Mouse (Mus musculus) myocyte (in vitro differentiated cells): ENCODE results near the gene Eid2b.

Experiments
- CEBPB ChIP-seq: IDR thresholded peaks from 2 replicates; pipeline ENCODE4 v1.6.1; 2011; ENCODE audit warnings: mild to moderate bottlenecking, moderate library complexity; ENCODE audit not compliant: poor library complexity, insufficient read depth, severe bottlenecking
- MAX ChIP-seq: IDR thresholded peaks from one replicate; pipeline ENCODE4 v1.6.1; 2011; ENCODE audit warnings: low read depth, mild to moderate bottlenecking, control low read depth
- MYOG ChIP-seq, 3 experiments: IDR thresholded peaks; one replicate each; pipeline ENCODE4 v1.6.1; 2011; ENCODE audit warnings: control low read depth in 2 of 3, low read depth in 2 of 3, mild to moderate bottlenecking in 2 of 3; ENCODE audit not compliant: insufficient read length in 2 of 3, control insufficient read depth in 1 of 3, insufficient read depth in 1 of 3
- POLR2A ChIP-seq: IDR thresholded peaks from one replicate; pipeline ENCODE4 v1.6.1; 2011; ENCODE audit warnings: low read depth, mild to moderate bottlenecking, control low read depth, moderate library complexity; ENCODE audit not compliant: insufficient read length
- TCF12 ChIP-seq: IDR thresholded peaks from one replicate; pipeline ENCODE4 v1.6.1; 2011; ENCODE audit warnings: mild to moderate bottlenecking, control low read depth; ENCODE audit not compliant: poor library complexity, insufficient read depth, severe bottlenecking
- TCF3 ChIP-seq: IDR thresholded peaks from one replicate; pipeline ENCODE4 v1.6.1; 2011; ENCODE audit warnings: low read depth, control low read depth; ENCODE audit not compliant: insufficient read length

DNA sequence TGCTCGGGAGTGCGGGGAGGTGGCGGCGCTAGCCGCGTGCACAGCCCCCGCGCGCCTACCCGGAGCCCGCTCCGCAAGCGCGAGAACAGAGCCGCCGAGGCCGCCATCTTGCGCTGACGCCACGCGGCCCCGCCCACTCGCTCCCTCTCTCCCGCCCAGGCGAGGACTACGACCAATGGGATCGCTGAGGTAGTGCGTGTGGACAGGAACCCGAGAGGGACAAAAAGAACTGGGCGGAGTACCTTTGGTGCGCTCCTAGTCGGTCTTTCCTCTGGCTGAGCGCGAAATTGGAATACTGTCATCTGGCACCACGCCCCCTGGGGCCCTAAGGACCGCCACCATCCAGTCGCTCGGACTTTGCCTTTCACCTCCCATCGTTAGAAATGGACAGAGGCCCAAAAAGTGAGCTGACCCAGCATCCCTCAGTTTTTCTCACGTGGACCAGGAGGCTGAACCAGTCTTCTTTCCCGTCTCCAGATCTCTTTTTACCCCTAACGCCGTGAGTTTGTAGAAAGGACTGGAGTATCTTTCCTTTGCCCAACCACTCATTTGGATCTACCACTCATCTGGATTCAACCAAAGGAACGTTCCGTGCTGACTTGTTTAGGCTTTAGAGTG lies 34.5 kb downstream of the Eid2b start, which contains the start of gene Timm50:
- TF ChIP-seq MYOG (IDR thresholded peaks at IDR 0.05; ENCODE audit: control insufficient read depth in 1 of 3, insufficient read depth in 1 of 3, insufficient read length in 2 of 3, low read depth in 2 of 3) (no peak), POLR2A (peak; percentile 88), CEBPB (no peak), TCF3 (no peak), MAX (no peak), TCF12 (no peak)
